Mouse (Mus musculus) liver, adult 2 months (tissue): ENCODE measurements around the gene Xpo1.

Source experiments
- CTCF ChIP-seq: fragments of 200-500 bp; IDR thresholded peaks from 2 replicates; pipeline ENCODE4 v1.5.1; 2011; ENCODE audit warnings: low read depth, low read length, control low read depth
- POLR2A ChIP-seq: fragments of 200-500 bp; IDR thresholded peaks from 2 replicates; pipeline ENCODE4 v1.6.1; 2011; ENCODE audit warnings: low read length, control low read depth; ENCODE audit not compliant: insufficient read depth; ENCODE audit errors: extremely low read depth

DNA sequence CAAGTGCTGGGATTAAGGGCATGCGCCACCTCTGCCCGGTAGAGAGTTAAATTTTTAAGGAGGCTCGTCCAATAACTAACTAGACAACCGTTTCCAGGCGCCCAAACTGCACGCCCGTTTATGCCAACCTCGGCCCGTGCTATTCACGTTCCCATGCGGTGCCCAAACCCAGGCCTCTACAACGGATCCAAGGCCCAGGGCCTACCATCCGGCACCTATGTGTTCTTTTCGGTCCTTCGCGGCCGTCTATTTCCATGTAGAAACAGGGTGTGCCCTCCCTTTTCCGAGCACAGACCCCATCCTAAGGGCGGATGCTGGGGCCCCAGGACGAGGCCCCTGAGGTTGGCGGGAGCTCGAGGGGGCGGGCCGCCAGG, 801 bp upstream of the Xpo1 start:
- no peak for TF ChIP-seq POLR2A
- no peak for TF ChIP-seq CTCF
